Mouse (Mus musculus): Measurements from ENCODE around the gene Fam122c.

Fam122c gene

DNA sequence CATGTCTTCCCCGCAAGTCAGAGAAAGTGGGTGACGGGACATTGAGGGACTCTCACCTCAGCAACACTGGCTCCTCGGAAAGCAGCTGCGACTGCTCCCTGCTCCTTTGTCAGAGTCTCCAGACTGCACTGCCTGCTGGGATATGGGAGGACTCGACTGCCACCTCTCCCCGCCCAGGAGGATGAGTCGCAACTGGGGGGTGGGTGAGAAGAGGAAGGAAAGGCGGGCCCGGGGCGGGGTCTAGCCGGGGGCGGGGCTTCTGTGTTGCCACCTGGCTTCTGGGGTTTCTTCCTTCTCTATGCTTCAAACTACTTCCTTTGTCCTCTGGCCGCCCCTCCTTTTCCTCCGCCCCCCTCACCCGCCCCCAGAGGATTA lies 97.1 kb downstream of the Fam122c start, which contains the start of gene Mospd1:
Gene Mospd1 (minus strand): TSS at position 137 of the 375 bp plus-strand sequence.
- peak; percentile 83 for DNase-seq (ENCODE audit: low spot score)

Data from testis, postnatal 14 days (tissue).